Comparison of ENCODE assay signal across 8 mouse cellular contexts in the genomic region with DNA sequence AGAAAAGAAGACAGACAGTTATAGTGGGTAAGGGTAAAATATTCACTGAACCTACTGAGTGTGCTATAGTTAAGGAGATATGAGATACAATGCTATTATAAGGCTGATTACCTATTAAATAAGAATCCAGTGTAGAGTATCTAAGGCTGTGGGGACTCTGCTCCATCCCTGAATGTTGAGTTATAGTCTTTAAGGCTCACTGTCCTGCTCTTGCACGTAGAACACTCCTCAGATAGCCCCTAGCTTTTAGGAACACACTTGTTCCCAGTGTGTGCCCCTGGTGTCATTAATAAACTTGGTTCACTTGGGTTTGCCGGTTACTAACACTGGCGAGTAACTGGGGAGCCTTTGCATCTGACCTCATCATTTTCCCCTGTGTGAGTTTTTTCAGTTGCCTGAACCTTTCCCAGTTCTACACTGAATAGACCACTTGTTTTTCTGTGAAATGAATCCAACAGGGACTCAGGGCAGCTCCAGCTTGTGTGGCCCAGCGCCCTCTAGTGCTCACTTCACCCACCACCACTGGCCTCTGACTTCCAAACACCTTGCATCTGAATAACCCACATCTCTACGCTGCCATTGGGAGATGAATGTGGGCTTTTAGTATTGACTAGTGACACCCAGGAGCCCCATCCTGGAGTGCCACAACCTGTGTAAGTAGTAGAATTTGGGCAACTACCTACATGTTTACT. TPM values are rescaled to one million over a fixed set of nuclear protein-coding genes. Genes with fewer than 3 reads are reported as not detected.
DNase-seq lines count a peak whose midpoint lies in the region; ATAC-seq and TF ChIP-seq lines count a peak whose summit lies in the region.

No protein-coding gene starts in this region.

- peak; percentile 58 for ATAC-seq in inflammation-experienced regulatory T-cells, adult 6 months
- ATAC-seq in megakaryocyte-erythroid progenitor cell, adult 5-6 weeks (replicated peaks; ENCODE audit: low FRiP score, low TSS enrichment, poor library complexity, severe bottlenecking), result peak; percentile 92

- 30% methylated on average over 5 of the region's 5 CpGs for WGBS in thymus, adult 2 months

- H3K27ac ChIP-seq in thymus, adult 2 months (ENCODE audit: control insufficient read depth, insufficient read depth, low read length), result no peak overlapping the region
- H3K27ac ChIP-seq in cortical plate, adult 2 months (ENCODE audit: insufficient read depth, low read length), result no peak overlapping the region

- no peaks in the 10 kb centered on the region for H3K27me3 ChIP-seq in thymus, adult 2 months (ENCODE audit: control insufficient read depth, insufficient read depth, low read length)

- H3K36me3 ChIP-seq in thymus, adult 2 months (ENCODE audit: control insufficient read depth, insufficient read depth, low read length), result no peaks in the 10 kb centered on the region

- DNase-seq in thymus, adult 2 months, result peak; percentile 48
- DNase-seq in thymus, adult 18-20 months, result no peak
- peak; percentile 36 to 44 for DNase-seq in gastrocnemius, adult 8-10 months (ENCODE audit: low spot score in 2 of 2)
- DNase-seq in left cerebral cortex, adult 9 months (ENCODE audit: low spot score in 2 of 2), result peak; percentile 42 to 83
- DNase-seq in skeletal muscle tissue, adult 2 months (ENCODE audit: low read depth, low spot score), result peak; percentile 26

- H3K4me1 ChIP-seq in thymus, adult 2 months (replicated peaks; ENCODE audit: control insufficient read depth, insufficient read depth, low read length), result no peaks in the 10 kb centered on the region
- H3K4me1 ChIP-seq in cortical plate, adult 2 months (ENCODE audit: control insufficient read depth, insufficient read depth, low read length), result no peaks in the 10 kb centered on the region

- TF ChIP-seq POLR2A in thymus, adult 2 months (IDR thresholded peaks at IDR 0.05; ENCODE audit: control insufficient read depth, extremely low read depth, insufficient read depth, low read length, poor library complexity), result no peak
- no peak for TF ChIP-seq POLR2A in cortical plate, adult 2 months (IDR thresholded peaks at IDR 0.05; ENCODE audit: extremely low read depth, insufficient read depth, low read length)

- H3K4me3 ChIP-seq in thymus, adult 2 months (ENCODE audit: control insufficient read depth, insufficient read depth, low read length), result no peak overlapping the region
- no peak overlapping the region for H3K4me3 ChIP-seq in cortical plate, adult 2 months (ENCODE audit: insufficient read depth, low read length)

- peak; percentile 28; the same call in 1 of the 2 replicates for TF ChIP-seq CTCF in thymus, adult 2 months (IDR thresholded peaks at IDR 0.05; ENCODE audit: borderline replicate concordance, control insufficient read depth, extremely low read depth, insufficient read depth, low read length, poor library complexity)
- peak; percentile 66 for TF ChIP-seq CTCF in cortical plate, adult 2 months (IDR thresholded peaks at IDR 0.05; ENCODE audit: extremely low read depth, insufficient read depth, low read length)

RNA-seq across cellular contexts. Expression of a gene that starts 34.5 kb away (rescaled TPM):
- polyA plus RNA-seq in thymus, adult 2 months (2012; rRNA removed), result 22.2 and 26.0 TPM in 2 replicates
- polyA plus RNA-seq in cortical plate, adult 2 months (2012; rRNA removed), result 35.3 and 35.7 TPM in 2 replicates
- total RNA-seq in gastrocnemius, adult 8-10 months (2022), result 10 to 100 TPM; 23.6 to 25.6 (median 24.4) TPM
- polyA plus RNA-seq in inflammation-experienced regulatory T-cells, adult 6 months (2017; shearing (Covaris generic)), result under 1 TPM in 1 of 3 experiments, not detected in 2; 0.32 TPM
- total RNA-seq in megakaryocyte-erythroid progenitor cell, adult 5-6 weeks (2014; fragmentation: Nextera tagmentation), result 16.8 and 29.8 TPM in 2 replicates
- total RNA-seq in megakaryocyte-erythroid progenitor cell, adult 5-6 weeks (2017), result 7.5 and 8.4 TPM in 2 replicates

RNA-seq across cellular contexts. Expression of a gene that starts 48.1 kb away (rescaled TPM):
- polyA plus RNA-seq in thymus, adult 2 months (2012; rRNA removed), result 0.08 TPM in 1 of 2 replicates, not detected in the other
- not detected in 2 replicates for polyA plus RNA-seq in cortical plate, adult 2 months (2012; rRNA removed)
- total RNA-seq in gastrocnemius, adult 8-10 months (2022), result not detected
- not detected for polyA plus RNA-seq in inflammation-experienced regulatory T-cells, adult 6 months (2017; shearing (Covaris generic))
- total RNA-seq in megakaryocyte-erythroid progenitor cell, adult 5-6 weeks (2014; fragmentation: Nextera tagmentation), result not detected in 2 replicates
- total RNA-seq in megakaryocyte-erythroid progenitor cell, adult 5-6 weeks (2017), result not detected in 2 replicates

RNA-seq across cellular contexts. Expression of a gene that starts 51.3 kb away (rescaled TPM):
- polyA plus RNA-seq in thymus, adult 2 months (2012; rRNA removed), result 0.44 and 0.87 TPM in 2 replicates
- 1.2 and 1.4 TPM in 2 replicates for polyA plus RNA-seq in cortical plate, adult 2 months (2012; rRNA removed)
- not detected for total RNA-seq in gastrocnemius, adult 8-10 months (2022)
- under 1 TPM in 2 of 3 experiments, not detected in 1; 0.16 to 0.78 TPM for polyA plus RNA-seq in inflammation-experienced regulatory T-cells, adult 6 months (2017; shearing (Covaris generic))
- total RNA-seq in megakaryocyte-erythroid progenitor cell, adult 5-6 weeks (2014; fragmentation: Nextera tagmentation), result 22.9 and 25.8 TPM in 2 replicates
- total RNA-seq in megakaryocyte-erythroid progenitor cell, adult 5-6 weeks (2017), result 10.7 and 12.3 TPM in 2 replicates

RNA-seq across cellular contexts. Expression of a gene that starts 57.2 kb away (rescaled TPM):
- polyA plus RNA-seq in thymus, adult 2 months (2012; rRNA removed), result 39.5 and 45.0 TPM in 2 replicates
- polyA plus RNA-seq in cortical plate, adult 2 months (2012; rRNA removed), result 54.6 and 58.7 TPM in 2 replicates
- 1 to 10 TPM; 2.6 to 4.6 (median 3.1) TPM for total RNA-seq in gastrocnemius, adult 8-10 months (2022)
- polyA plus RNA-seq in inflammation-experienced regulatory T-cells, adult 6 months (2017; shearing (Covaris generic)), result 1 to 10 TPM; 2.1 to 7.7 (median 4.7) TPM
- 16.3 and 24.7 TPM in 2 replicates for total RNA-seq in megakaryocyte-erythroid progenitor cell, adult 5-6 weeks (2014; fragmentation: Nextera tagmentation)
- total RNA-seq in megakaryocyte-erythroid progenitor cell, adult 5-6 weeks (2017), result 10.5 and 13.0 TPM in 2 replicates

Comparison
In these comparisons a context has a peak if more than half of its experiments do, and no peak if none do; other contexts are left out.
1. DNase-seq: peak in thymus, adult 2 months (single experiment), gastrocnemius, adult 8-10 months (2 of 2), left cerebral cortex, adult 9 months (2 of 2) and skeletal muscle tissue, adult 2 months (single experiment); none in thymus, adult 18-20 months (0 of 2).
2. RNA of a gene that starts 34.5 kb away (polyA plus RNA-seq): 35.3 to 35.7 TPM in cortical plate, adult 2 months and 22.2 to 26.0 TPM in thymus, adult 2 months; 0.32 TPM in inflammation-experienced regulatory T-cells, adult 6 months; every median in the first group is over 10 times any median in the second.